Mouse (Mus musculus): ENCODE measurements around the gene Adgra1. TPM values are rescaled to one million over a fixed set of nuclear protein-coding genes. Genes with fewer than 3 reads are reported as not detected.

Gene Adgra1
- total RNA-seq (2015; ENCODE audit: low replicate concordance), result not detected in 2 replicates
- not detected in 2 replicates for total RNA-seq (2017; ENCODE audit: low replicate concordance)

DNA sequence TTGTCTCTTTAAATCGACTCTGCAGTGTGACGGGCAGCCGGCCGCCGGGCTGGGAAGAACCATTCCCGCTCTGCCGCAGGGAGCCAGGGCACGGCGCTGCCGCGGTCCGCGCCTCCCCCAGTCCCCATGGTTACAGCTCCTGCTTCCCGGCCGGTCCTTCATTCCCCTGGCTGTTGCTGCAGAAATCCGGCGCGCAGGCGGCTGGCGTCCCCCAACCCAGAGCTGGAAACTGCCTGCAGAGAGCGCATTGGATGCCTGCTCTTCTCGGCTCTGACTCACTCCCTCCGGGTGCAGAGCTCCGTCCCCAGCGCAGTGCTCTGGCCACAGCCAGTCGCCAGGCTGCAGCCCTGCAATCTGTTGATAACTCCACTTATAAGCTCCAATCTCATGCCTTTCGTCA lies at the start of gene Adgra1:
Gene Adgra1, plus strand, starts transcription at position 139 of the 400 bp plus-strand sequence.
- no peak for ATAC-seq (replicated peaks; ENCODE audit: low FRiP score, poor library complexity, severe bottlenecking)

- no peak for ATAC-seq (replicated peaks; ENCODE audit: low FRiP score, poor library complexity, severe bottlenecking)
Observed at GRCm38 (mm10) chr7:139787382-139787781, 46.6 kb upstream of the Adgra1 start.

DNA sequence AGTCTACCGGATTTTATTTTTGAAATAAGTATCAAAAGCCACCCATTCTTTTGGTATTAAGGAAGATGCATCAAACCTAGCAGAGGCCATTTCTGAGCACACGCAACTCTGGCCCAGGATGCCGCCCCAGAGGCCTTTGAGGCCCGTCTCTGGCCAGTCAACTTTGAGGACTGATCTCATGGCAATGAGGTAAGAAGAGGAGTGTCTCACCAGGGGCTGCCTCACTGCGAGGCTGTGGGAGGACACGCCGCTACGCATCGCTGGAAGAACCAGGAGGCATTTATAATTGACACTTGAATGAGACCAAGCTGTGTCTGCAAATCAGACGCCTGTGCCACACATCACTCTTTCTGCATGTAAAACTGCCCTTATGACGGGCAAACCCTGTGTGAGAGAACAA lies 45.0 kb upstream of the Adgra1 start:
- ATAC-seq (replicated peaks; ENCODE audit: low FRiP score, poor library complexity, severe bottlenecking), result no peak

- ATAC-seq (replicated peaks; ENCODE audit: low FRiP score, poor library complexity, severe bottlenecking), result no peak
Observed at GRCm38 (mm10) chr7:139789718-139790117, 44.3 kb upstream of the Adgra1 start.

DNA sequence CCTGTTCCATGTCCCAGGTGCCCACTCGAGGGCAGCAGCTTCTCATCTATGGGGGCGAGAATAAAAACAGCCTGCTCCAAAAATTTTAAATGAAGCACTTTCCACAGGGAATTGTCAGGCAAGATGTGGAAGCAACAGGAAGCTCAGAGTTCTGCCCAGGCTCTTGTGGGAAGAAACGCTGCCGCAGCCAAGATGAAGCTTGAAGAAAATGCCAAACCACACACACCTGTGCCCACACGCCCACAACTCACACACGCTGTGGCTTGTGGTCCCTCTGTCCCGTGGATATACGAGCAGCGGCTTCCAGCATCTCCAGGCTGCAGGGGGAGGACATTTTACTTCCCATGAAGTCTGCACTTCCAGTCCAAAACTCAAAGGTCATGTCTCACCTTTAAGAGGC lies 42.4 kb upstream of the Adgra1 start:
- no peak for ATAC-seq (replicated peaks; ENCODE audit: low FRiP score, poor library complexity, severe bottlenecking)

DNA sequence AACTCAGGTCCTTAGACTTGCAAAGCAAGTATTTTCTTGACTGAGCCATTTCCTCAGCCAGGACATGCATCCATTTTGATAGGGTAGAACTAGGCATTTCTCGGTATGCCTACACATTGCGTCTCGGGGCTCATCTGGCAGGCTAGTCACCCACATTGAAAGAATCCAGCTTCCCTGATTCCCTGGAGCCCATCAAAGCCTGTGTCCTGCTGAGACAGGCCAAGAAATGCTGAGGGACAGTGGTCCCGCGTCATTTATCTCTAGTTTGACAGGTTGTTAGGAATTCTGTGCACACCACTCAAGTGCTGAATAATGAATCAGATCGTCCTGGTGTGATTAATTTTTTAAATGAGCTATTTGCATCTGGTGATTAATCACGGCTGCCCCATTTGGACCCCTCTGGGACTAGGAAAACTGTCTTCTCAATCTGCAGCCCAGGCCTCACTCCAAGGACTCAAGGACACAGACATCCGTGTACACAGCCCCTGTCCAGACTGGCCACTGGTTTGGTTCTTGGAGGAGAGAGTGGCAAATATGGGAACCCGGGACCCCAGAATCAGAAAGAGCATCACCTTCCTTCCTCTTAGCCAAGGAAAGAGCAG lies 38.9 kb upstream of the Adgra1 start:
- ATAC-seq (replicated peaks; ENCODE audit: low FRiP score, poor library complexity, severe bottlenecking), result no peak

GRCm38 (mm10) chr7:139797186-139798109 lies 36.5 kb upstream of the Adgra1 start:
- ATAC-seq (replicated peaks; ENCODE audit: low FRiP score, poor library complexity, severe bottlenecking), result no peak

DNA sequence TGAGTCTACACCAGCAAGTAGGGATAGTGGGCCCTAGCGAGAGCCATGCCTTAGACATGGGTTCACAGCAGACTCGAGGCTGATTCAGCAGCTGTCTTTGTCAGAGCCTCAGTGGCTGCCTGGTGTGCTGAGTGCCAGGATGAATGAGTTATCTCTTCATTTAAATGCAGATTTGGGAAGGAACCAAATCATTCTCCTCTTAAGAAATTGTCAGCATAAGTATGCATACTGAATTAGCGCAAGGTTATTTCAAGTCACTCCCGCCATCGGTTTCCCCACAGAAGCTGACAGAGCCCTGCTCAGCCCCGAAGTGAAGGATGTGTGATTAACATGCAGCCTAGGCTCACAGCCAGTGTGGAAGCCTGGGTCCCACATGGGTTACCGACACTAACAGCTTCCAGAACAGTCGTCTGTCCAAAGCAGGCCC lies 27.8 kb upstream of the Adgra1 start:
- no peak for ATAC-seq (replicated peaks; ENCODE audit: low FRiP score, poor library complexity, severe bottlenecking)

DNA sequence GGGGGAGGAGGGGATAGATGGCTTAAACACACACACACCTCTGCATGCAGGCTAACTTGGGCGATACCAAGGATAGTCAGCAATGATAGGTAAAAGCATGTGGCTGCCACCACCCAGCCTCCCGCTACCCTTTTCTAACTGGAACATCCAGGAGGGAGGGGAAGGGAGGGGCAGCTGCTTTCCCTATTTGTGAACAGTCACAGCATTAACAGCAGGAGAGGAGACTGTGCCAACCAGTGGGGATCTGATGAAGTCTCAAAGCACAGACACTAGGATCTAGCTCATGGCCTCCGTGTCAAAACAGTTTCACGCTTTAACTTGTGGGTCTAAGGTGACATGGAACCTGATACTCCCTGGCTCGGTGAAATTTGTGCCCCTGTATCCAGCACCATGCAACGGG lies 23.9 kb upstream of the Adgra1 start:
- no peak for ATAC-seq (replicated peaks; ENCODE audit: low FRiP score, poor library complexity, severe bottlenecking)

- ATAC-seq (replicated peaks; ENCODE audit: low FRiP score, poor library complexity, severe bottlenecking), result no peak
Observed at GRCm38 (mm10) chr7:139811706-139812105, 22.3 kb upstream of the Adgra1 start.

- no peak for ATAC-seq (replicated peaks; ENCODE audit: low FRiP score, poor library complexity, severe bottlenecking)
Observed at GRCm38 (mm10) chr7:139813577-139814207, 20.3 kb upstream of the Adgra1 start.

DNA sequence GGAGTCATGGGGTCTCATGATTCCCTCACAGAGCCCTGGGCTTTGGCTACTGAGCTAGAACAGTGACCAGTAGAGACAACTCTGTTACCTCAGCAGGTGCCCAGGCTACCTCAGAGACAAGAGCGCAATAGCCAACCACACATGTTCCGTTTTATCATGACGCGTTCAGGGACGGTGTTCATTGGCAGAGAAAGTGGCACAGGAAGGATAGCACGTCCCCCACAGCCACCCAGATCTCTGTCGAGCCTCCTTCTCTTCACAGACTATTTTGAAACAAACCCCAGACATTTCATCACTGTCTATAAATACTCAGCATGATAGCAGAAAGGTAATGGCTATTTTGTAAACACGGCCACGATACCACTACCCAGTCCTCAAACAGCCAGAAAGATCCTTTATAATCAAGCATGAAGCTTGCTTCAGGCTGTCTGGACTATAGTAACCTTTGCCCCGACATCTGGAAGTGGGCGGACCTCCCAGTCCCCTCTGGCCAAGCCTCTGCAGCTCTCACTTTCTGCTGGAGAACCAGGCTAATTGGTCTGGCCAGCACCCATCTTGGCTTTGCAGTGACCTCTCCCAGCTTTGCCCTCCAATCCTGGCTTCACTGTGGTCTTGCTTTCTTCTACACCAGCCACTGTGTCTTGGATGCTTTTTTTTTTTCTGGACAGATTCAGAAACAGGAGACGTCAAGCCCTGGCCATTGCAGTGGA lies 11.5 kb upstream of the Adgra1 start:
- ATAC-seq (replicated peaks; ENCODE audit: low FRiP score, poor library complexity, severe bottlenecking), result no peak

DNA sequence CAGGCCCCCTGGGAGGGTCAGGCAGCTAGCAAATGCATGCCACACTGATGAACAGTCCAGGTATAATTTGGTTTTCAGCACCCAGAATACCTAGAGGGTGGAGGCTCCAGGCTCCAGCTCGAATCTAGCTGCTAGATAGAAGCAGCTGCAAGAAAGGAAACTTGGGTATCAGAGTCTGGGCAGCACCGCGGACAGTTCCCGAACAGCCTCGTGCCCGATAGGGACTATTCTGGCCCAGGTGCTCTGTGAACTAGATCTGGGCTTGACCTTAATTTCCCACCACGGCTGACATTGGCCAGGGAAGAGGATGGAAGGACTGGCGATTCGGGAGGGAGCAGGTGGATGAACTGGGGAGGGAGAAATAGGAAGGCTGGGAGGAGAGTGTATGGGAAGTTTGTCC lies 6.3 kb upstream of the Adgra1 start:
- no peak for ATAC-seq (replicated peaks; ENCODE audit: low FRiP score, poor library complexity, severe bottlenecking)

DNA sequence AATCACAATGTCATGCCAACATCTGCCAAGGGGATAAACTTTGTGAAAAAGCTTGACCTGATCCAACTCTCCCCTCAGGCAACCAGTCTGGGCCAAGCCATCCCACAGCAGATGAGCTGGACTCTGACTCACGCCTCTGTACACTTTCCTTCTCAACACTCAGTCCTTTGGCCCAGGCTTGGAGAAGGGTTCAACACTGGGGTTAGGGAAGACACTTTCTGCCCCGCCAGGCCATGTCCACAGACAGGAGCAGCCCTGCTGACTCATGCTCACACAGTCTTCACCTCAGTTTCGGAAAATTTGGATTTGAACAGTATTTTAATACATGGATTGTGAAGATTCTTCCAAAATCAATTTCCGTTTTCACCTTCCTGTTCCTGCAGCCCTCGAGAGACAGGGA lies 442 bp upstream of the Adgra1 start:
- no peak for ATAC-seq (replicated peaks; ENCODE audit: low FRiP score, poor library complexity, severe bottlenecking)

DNA sequence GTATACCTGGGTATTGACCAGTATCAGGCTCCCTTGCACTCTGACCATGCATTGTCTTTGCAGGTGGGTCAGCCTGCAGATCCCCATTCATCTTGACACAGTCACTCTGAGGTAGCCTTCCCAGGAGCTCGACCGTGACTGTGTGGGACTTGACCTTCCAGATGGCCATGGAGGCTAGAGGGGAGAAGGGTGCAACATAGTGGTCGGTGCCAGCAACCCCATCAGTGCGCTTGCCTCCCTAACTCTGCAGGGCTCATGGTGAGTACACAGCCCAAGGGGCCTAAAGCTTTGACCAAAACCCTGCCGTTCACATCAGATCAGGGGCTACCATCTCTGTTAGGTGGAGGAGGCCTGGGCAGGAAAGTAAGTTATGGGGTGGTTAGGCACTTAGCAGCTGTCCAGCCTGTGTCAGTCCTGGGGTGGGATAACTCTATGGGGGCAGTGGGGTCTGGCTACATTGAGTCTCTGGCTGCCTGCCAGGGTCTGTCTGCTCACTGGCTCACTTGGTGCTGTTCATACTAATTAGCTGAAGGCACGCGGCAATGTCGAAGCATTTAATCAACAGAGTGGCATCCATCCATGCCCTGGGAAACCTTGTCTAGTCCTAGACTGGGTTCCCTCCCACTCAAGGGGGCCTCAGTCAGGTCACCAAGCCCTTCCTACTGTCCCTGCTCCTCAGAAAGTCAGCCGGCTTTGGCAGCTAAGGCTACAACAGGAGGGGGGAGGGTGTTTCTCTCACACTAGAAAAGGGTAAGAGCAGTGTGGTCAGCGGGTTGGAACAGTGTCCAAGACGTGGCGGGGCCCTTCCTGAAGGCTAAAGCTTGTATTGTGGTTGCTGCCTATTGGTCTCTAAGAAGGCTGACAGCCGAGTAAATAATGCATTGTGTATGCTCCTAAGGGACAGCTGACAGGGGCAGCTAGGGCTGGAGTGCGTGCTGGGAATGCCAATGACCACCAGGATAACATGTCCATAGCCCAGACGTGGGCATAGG lies 1.5 kb downstream of the Adgra1 start:
- ATAC-seq (replicated peaks; ENCODE audit: low FRiP score, poor library complexity, severe bottlenecking), result no peak

- ATAC-seq (replicated peaks; ENCODE audit: low FRiP score, poor library complexity, severe bottlenecking), result no peak
Observed at GRCm38 (mm10) chr7:139840443-139841168, 6.6 kb downstream of the Adgra1 start.

DNA sequence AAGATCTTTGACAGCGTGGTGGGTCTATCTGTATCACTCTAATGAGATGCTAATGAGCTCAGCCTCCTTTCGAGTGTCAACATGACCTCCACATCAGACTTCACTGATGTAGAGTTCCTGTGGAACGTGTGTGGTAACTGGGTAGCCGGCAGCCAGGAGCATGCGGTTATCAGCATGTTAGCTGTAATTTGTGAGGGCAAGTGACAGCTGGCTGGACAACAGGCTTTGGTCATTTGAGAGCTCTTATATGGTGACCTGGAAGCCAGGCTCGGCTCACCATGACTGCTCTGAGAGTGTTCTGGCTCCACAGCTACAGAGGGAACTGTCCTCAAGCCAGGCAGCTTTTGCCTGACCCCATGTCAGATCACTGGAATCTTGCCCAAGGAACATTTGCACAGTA lies 8.4 kb downstream of the Adgra1 start:
- ATAC-seq (replicated peaks; ENCODE audit: low FRiP score, poor library complexity, severe bottlenecking), result no peak

DNA sequence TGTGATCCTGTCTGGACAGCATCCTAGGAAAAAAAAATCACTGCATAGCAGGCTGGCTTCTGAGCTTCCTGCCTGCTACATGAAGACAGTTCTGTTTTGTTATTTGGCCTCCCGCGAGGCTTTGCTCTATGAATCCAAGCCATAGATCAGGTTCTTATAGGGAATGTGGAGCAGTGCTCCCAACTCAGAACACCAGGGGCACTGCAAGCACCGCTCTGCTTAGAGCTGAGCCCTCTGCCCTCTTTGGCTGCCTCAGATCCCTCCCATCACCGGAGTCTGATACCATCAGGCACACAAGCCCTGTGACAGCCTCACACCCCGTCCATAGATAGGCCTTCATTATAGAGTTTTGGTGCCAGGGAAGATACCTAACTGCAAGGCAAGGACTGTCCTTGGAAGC lies 9.2 kb downstream of the Adgra1 start:
- no peak for ATAC-seq (replicated peaks; ENCODE audit: low FRiP score, poor library complexity, severe bottlenecking)
